Mouse (Mus musculus): Measurements from ENCODE around the gene Elane. TPM values are rescaled to one million over a fixed set of nuclear protein-coding genes. Genes with fewer than 3 reads are reported as not detected.

The Elane gene
- total RNA-seq, 2 experiments from 2014 or later: not detected

- intact Hi-C loops (cut with DNase I): no loop called here
- peak; percentile 93 for DNase-seq (ENCODE audit: low spot score)
Observed at GRCm38 (mm10) chr10:79908167-79909091, 22.4 kb downstream of the Elane start, which contains the start of gene Med16. Med16 (minus strand) TSS chr10:79908923.

GRCm38 (mm10) chr10:79909092-79909922 is 23.3 kb downstream of the Elane start:
- DNase-seq (ENCODE audit: low spot score): no peak
- intact Hi-C loops (cut with DNase I): no loop called here

- intact Hi-C loops (cut with DNase I): no loop called here
- DNase-seq (ENCODE audit: low spot score): no peak
Observed at GRCm38 (mm10) chr10:79910556-79910955, 24.5 kb downstream of the Elane start, which contains the start of gene Gm26602. Gm26602 (plus strand) TSS chr10:79910856.

GRCm38 (mm10) chr10:79912412-79912811 is 26.4 kb downstream of the Elane start:
- intact Hi-C loops (cut with DNase I): no loop called here
- DNase-seq (ENCODE audit: low spot score): no peak

GRCm38 (mm10) chr10:79914131-79914947 is 28.3 kb downstream of the Elane start:
- intact Hi-C loops (cut with DNase I): no loop called here
- no peak for DNase-seq (ENCODE audit: low spot score)

GRCm38 (mm10) chr10:79914948-79915596 is 29.0 kb downstream of the Elane start:
- intact Hi-C loops (cut with DNase I): no loop called here
- DNase-seq (ENCODE audit: low spot score): no peak

GRCm38 (mm10) chr10:79916081-79916480 is 30.0 kb downstream of the Elane start:
- DNase-seq (ENCODE audit: low spot score): no peak
- intact Hi-C loops (cut with DNase I): no loop called here

- DNase-seq (ENCODE audit: low spot score): peak; percentile 78
Observed at GRCm38 (mm10) chr10:79916808-79917531, 30.9 kb downstream of the Elane start, which contains the start of gene Kiss1r. Kiss1r (plus strand) TSS chr10:79916971.

GRCm38 (mm10) chr10:79917532-79918100 is 31.6 kb downstream of the Elane start:
- intact Hi-C loops (cut with DNase I): no loop called here
- DNase-seq (ENCODE audit: low spot score): no peak

More at GRCm38 (mm10) chr10:79916808-79917531, 30.9 kb downstream of the Elane start, which contains the start of gene Kiss1r:
- intact Hi-C loops (cut with DNase I): no loop called here

- no peak for DNase-seq (ENCODE audit: low spot score)
- intact Hi-C loops (cut with DNase I): no loop called here
Observed at GRCm38 (mm10) chr10:79918231-79919078, 32.4 kb downstream of the Elane start.

- intact Hi-C loops (cut with DNase I): no loop called here
- no peak for DNase-seq (ENCODE audit: low spot score)
Observed at GRCm38 (mm10) chr10:79919251-79919849, 33.3 kb downstream of the Elane start.

GRCm38 (mm10) chr10:79920056-79920890 is 34.2 kb downstream of the Elane start:
- intact Hi-C loops (cut with DNase I): no loop called here
- no peak for DNase-seq (ENCODE audit: low spot score)

- DNase-seq (ENCODE audit: low spot score): no peak
Observed at GRCm38 (mm10) chr10:79920958-79921535, 35.0 kb downstream of the Elane start, which contains the start of gene R3hdm4. R3hdm4 (minus strand) TSS chr10:79921208.

GRCm38 (mm10) chr10:79921572-79921971 is 35.5 kb downstream of the Elane start:
- intact Hi-C loops (cut with DNase I): no loop called here
- no peak for DNase-seq (ENCODE audit: low spot score)

More at GRCm38 (mm10) chr10:79920958-79921535, 35.0 kb downstream of the Elane start, which contains the start of gene R3hdm4:
- intact Hi-C loops (cut with DNase I): no loop called here

GRCm38 (mm10) chr10:79924998-79925784 is 39.1 kb downstream of the Elane start:
- intact Hi-C loops (cut with DNase I): loop anchor here (1.0 to 2.0 kb wide), 4 partner anchors 33 to 90 kb away; no protein-coding TSS in a partner anchor
- peak; percentile 77 for DNase-seq (ENCODE audit: low spot score)
